22 mouse cellular contexts compared by ENCODE assay signal in the genomic region with DNA sequence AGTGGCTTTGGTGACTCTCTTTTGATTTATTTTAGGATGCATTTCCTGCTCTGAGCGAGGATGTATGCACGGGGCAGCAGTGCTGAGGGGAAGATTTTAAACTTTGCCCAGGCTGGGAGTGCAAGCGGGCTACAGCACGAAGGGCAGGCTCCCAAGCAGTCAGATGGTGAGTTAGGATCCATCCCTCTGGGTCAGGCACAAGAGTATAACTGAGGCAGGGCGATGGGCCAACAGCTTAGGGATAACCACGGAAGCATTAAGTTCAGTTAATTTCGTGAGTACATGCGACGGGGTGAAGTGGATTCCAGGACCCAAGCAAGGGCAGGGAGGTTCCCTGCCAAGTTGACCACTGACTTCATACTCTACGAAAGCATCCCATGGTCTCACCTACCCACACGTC.
"Had no signal": no experiment of that assay in that cellular context is flagged by ENCODE, and none has a peak within 500 bp of the region (broad histone marks: within the 10 kb centered on the region; RNA-seq: fewer than 3 reads in every experiment).

No protein-coding gene starts in this region.

- DNase-seq: forebrain, postnatal 0 days; gastrocnemius, adult 2 months; gastrocnemius, postnatal 10 days; gastrocnemius, postnatal 25 days; heart, postnatal 10 days; heart, postnatal 4 days; kidney, adult 2 months; kidney, postnatal 25 days had no signal

- ATAC-seq: forebrain, postnatal 0 days; hindbrain, embryonic 16.5 days; inflammation-experienced regulatory T-cells, adult 6 months; intestine, embryonic 15.5 days; intestine, postnatal 0 days; liver, embryonic 12.5 days had no signal

- H3K4me3 ChIP-seq: gastrocnemius, adult 2 months; heart, embryonic 10.5 days; heart, embryonic 12.5 days; hindbrain, embryonic 12.5 days; intestine, embryonic 15.5 days; layer of hippocampus, adult 2 months; left cerebral cortex, adult 2 months; limb, embryonic 13.5 days; limb, embryonic 15.5 days; liver, embryonic 12.5 days had no signal

- H3K9ac ChIP-seq: forebrain, postnatal 0 days; heart, embryonic 12.5 days; hindbrain, embryonic 12.5 days; hindbrain, embryonic 14.5 days; intestine, embryonic 15.5 days; limb, embryonic 13.5 days; limb, embryonic 15.5 days; liver, embryonic 12.5 days; liver, embryonic 14.5 days had no signal

- H3K4me1 ChIP-seq: heart, embryonic 10.5 days; heart, embryonic 12.5 days; hindbrain, embryonic 12.5 days; intestine, embryonic 15.5 days; limb, embryonic 13.5 days; limb, embryonic 15.5 days; liver, embryonic 12.5 days had no signal

- H3K4me2 ChIP-seq: heart, embryonic 12.5 days; hindbrain, embryonic 12.5 days; hindbrain, embryonic 14.5 days; intestine, embryonic 15.5 days; limb, embryonic 13.5 days; limb, embryonic 15.5 days; liver, embryonic 12.5 days had no signal

- H3K27me3 ChIP-seq: heart, embryonic 12.5 days; hindbrain, embryonic 12.5 days; intestine, embryonic 15.5 days; limb, embryonic 13.5 days; limb, embryonic 15.5 days; liver, embryonic 12.5 days had no signal

- H3K27ac ChIP-seq: gastrocnemius, adult 2 months; heart, embryonic 10.5 days; hindbrain, embryonic 12.5 days; hindbrain, embryonic 14.5 days; intestine, embryonic 15.5 days; layer of hippocampus, adult 2 months; left cerebral cortex, adult 2 months; limb, embryonic 13.5 days; limb, embryonic 15.5 days; liver, embryonic 12.5 days; liver, embryonic 14.5 days had no signal

- H3K9me3 ChIP-seq: heart, embryonic 10.5 days; heart, embryonic 12.5 days; hindbrain, embryonic 12.5 days; intestine, embryonic 15.5 days; limb, embryonic 13.5 days; limb, embryonic 15.5 days; liver, embryonic 12.5 days had no signal

- H3K36me3 ChIP-seq: heart, embryonic 10.5 days; heart, embryonic 12.5 days; hindbrain, embryonic 12.5 days; intestine, embryonic 15.5 days; limb, embryonic 13.5 days; limb, embryonic 15.5 days; liver, embryonic 12.5 days had no signal
